Mouse (Mus musculus) midbrain, embryonic 14.5 days (tissue): ENCODE measurements around the gene Cfap126. TPM values are rescaled to one million over a fixed set of nuclear protein-coding genes. Genes with fewer than 3 reads are reported as not detected.
"Not testable (repeated sequence)": the region's sequence is repeated elsewhere in the genome, so short reads cannot be mapped to it uniquely, and the experiment has no call there.

Source experiments
- ATAC-seq: fragments of 200-750 bp; cut with Nextera tagmentation; 2 replicates; pipeline ENCODE4 v1.8.0; 2017; ENCODE audit warnings: moderate number of reproducible peaks, moderate library complexity; ENCODE audit not compliant: low FRiP score, low TSS enrichment
- DNase-seq: peaks from one replicate; pipeline ENCODE4 v3.0.0-alpha.2; 2015
- H3K27ac ChIP-seq: fragments of 300-500 bp; sonication (generic); replicated peaks from 2 replicates; pipeline ENCODE4 v1.5.1; 2014; ENCODE audit warnings: mild to moderate bottlenecking, low read depth, low read length, moderate library complexity
- H3K27me3 ChIP-seq: fragments of 300-500 bp; sonication (generic); 2 replicates; pipeline ENCODE4 v1.6.1; 2014; ENCODE audit warnings: low read length, control low read depth, mixed read lengths; ENCODE audit not compliant: control insufficient read depth, insufficient read depth
- H3K36me3 ChIP-seq: fragments of 300-500 bp; sonication (generic); 2 replicates; pipeline ENCODE4 v1.6.1; 2014; ENCODE audit warnings: low read length, control low read depth; ENCODE audit not compliant: control insufficient read depth, insufficient read depth
- H3K4me1 ChIP-seq: fragments of 300-500 bp; sonication (generic); 2 replicates; pipeline ENCODE4 v1.6.1; 2014; ENCODE audit warnings: mild to moderate bottlenecking, antibody characterized with exemption, low read length, control low read depth; ENCODE audit not compliant: control insufficient read depth, insufficient read depth
- H3K4me2 ChIP-seq: fragments of 300-500 bp; sonication (generic); 2 replicates; pipeline ENCODE4 v1.6.1; 2014; ENCODE audit warnings: mild to moderate bottlenecking, low read length, moderate library complexity
- H3K4me3 ChIP-seq: fragments of 300-500 bp; sonication (generic); replicated peaks from 2 replicates; pipeline ENCODE4 v1.5.1; 2014; ENCODE audit warnings: low read depth, low read length
- H3K9ac ChIP-seq: fragments of 300-500 bp; sonication (generic); replicated peaks from 2 replicates; pipeline ENCODE4 v1.6.1; 2014; ENCODE audit warnings: mild to moderate bottlenecking, low read length, moderate library complexity
- H3K9me3 ChIP-seq: fragments of 300-500 bp; sonication (generic); 2 replicates; pipeline ENCODE4 v1.6.1; 2016; ENCODE audit warnings: low read length, control low read depth, mixed read lengths; ENCODE audit not compliant: control insufficient read depth
- WGBS: fragments of 180-500 bp; shearing (Covaris S2); extraction: QIAGEN DNeasy Blood & Tissue Kit; methylation state at CpG from one replicate; pipeline ENCODE4 v1.1.7; 2014; 5-methylcytosine and 5-hydroxymethylcytosine counted together
- polyA plus RNA-seq: library from polyadenylated mRNA; unstranded; fragments of >200 nt; fragmentation: Nextera tagmentation; extraction: Ambion mirVana; gene quantifications from 2 replicates; pipeline ENCODE4 v1.2.1, GENCODE M21; 2014

Cfap126 gene
- polyA plus RNA-seq, 1 experiment from 2014 or later = 4.2 TPM

GRCm38 (mm10) chr1:171085718-171086117 lies 28.0 kb upstream of the Cfap126 start:
- Histone ChIP-seq H3K4me1 (no peaks in the 10 kb centered on the region), H3K9me3 (no peaks in the 10 kb centered on the region), H3K27ac (no peak overlapping the region), H3K4me3 (peak overlapping the region; percentile 51), H3K9ac (peak overlapping the region; percentile 51), H3K27me3 (peaks cover 12% of the 10 kb centered on the region), H3K4me2 (peak overlapping the region; percentile 73), H3K36me3 (no peaks in the 10 kb centered on the region)
- WGBS = 1% methylated on average over 26 of the region's 26 CpGs
- DNase-seq (peak; percentile 65), ATAC-seq (no peak)

GRCm38 (mm10) chr1:171088237-171088869 lies 25.4 kb upstream of the Cfap126 start:
- H3K27ac ChIP-seq, H3K27me3 ChIP-seq, ATAC-seq, H3K4me3 ChIP-seq, H3K9me3 ChIP-seq, DNase-seq, H3K9ac ChIP-seq, H3K36me3 ChIP-seq, H3K4me1 ChIP-seq: not testable (repeated sequence)
- WGBS = 3% methylated on average over 10 of the region's 10 CpGs
- peak overlapping the region; percentile 9 for H3K4me2 ChIP-seq

- no peak overlapping the region for H3K4me3 ChIP-seq
- no peak overlapping the region for H3K9ac ChIP-seq
- no peak overlapping the region for H3K27ac ChIP-seq
- no peak for DNase-seq
- H3K27me3 ChIP-seq = peaks cover 9% of the 10 kb centered on the region
- 95% methylated on average over 1 of the region's 1 CpGs for WGBS
- H3K9me3 ChIP-seq = no peaks in the 10 kb centered on the region
- H3K4me2 ChIP-seq = no peak overlapping the region
- no peak for ATAC-seq
- H3K36me3 ChIP-seq = no peaks in the 10 kb centered on the region
- H3K4me1 ChIP-seq = no peaks in the 10 kb centered on the region
These were observed 23.8 kb upstream of the Cfap126 start for GRCm38 (mm10) chr1:171089891-171090290.

GRCm38 (mm10) chr1:171090761-171091160 lies 23.0 kb upstream of the Cfap126 start:
- 81% methylated on average over 2 of the region's 2 CpGs for WGBS
- no peak for ATAC-seq
- H3K9ac ChIP-seq = no peak overlapping the region

GRCm38 (mm10) chr1:171094424-171094823 lies 19.3 kb upstream of the Cfap126 start:
- H3K27ac ChIP-seq = no peak overlapping the region
- H3K9ac ChIP-seq = no peak overlapping the region
- no peaks in the 10 kb centered on the region for H3K27me3 ChIP-seq
- WGBS = 90% methylated on average over 4 of the region's 4 CpGs
- no peak for ATAC-seq
- H3K36me3 ChIP-seq = no peaks in the 10 kb centered on the region
- DNase-seq = no peak
- H3K4me3 ChIP-seq = no peak overlapping the region
- no peak overlapping the region for H3K4me2 ChIP-seq
- H3K9me3 ChIP-seq = no peaks in the 10 kb centered on the region
- H3K4me1 ChIP-seq = no peaks in the 10 kb centered on the region

More at GRCm38 (mm10) chr1:171090761-171091160, 23.0 kb upstream of the Cfap126 start:
- Histone ChIP-seq H3K4me2 (no peak overlapping the region), H3K36me3 (no peaks in the 10 kb centered on the region), H3K9me3 (no peaks in the 10 kb centered on the region), H3K4me3 (no peak overlapping the region), H3K27me3 (peaks cover 9% of the 10 kb centered on the region), H3K27ac (no peak overlapping the region), H3K4me1 (no peaks in the 10 kb centered on the region)
- DNase-seq = no peak

GRCm38 (mm10) chr1:171096110-171096964 lies 17.4 kb upstream of the Cfap126 start:
- no peak overlapping the region for H3K4me2 ChIP-seq
- no peak for DNase-seq
- WGBS = 17% methylated on average over 10 of the region's 10 CpGs

GRCm38 (mm10) chr1:171097136-171097535 lies 16.6 kb upstream of the Cfap126 start:
- no peak overlapping the region for H3K4me2 ChIP-seq
- DNase-seq (no peak), ATAC-seq (no peak)
- no peaks in the 10 kb centered on the region for H3K36me3 ChIP-seq
- no peak overlapping the region for H3K4me3 ChIP-seq
- no peak overlapping the region for H3K9ac ChIP-seq
- no peaks in the 10 kb centered on the region for H3K27me3 ChIP-seq
- no peaks in the 10 kb centered on the region for H3K4me1 ChIP-seq
- H3K9me3 ChIP-seq = no peaks in the 10 kb centered on the region
- H3K27ac ChIP-seq = no peak overlapping the region

More at GRCm38 (mm10) chr1:171096110-171096964, 17.4 kb upstream of the Cfap126 start:
- no peak for ATAC-seq
- Histone ChIP-seq H3K27me3 (no peaks in the 10 kb centered on the region), H3K4me3 (no peak overlapping the region), H3K36me3 (no peaks in the 10 kb centered on the region), H3K4me1 (no peaks in the 10 kb centered on the region), H3K9me3 (no peaks in the 10 kb centered on the region), H3K27ac (no peak overlapping the region), H3K9ac (no peak overlapping the region)

- Histone ChIP-seq H3K4me3 (no peak overlapping the region), H3K36me3 (no peaks in the 10 kb centered on the region), H3K4me2 (no peak overlapping the region), H3K4me1 (no peaks in the 10 kb centered on the region), H3K27ac (no peak overlapping the region), H3K9ac (no peak overlapping the region), H3K9me3 (no peaks in the 10 kb centered on the region), H3K27me3 (no peaks in the 10 kb centered on the region)
- DNase-seq = no peak
- no peak for ATAC-seq
- 35% methylated on average over 2 of the region's 2 CpGs for WGBS
These were observed 16.1 kb upstream of the Cfap126 start for GRCm38 (mm10) chr1:171097612-171098011.
